Mouse (Mus musculus): ENCODE measurements around the gene Megf8. TPM values are rescaled to one million over a fixed set of nuclear protein-coding genes. Genes with fewer than 3 reads are reported as not detected.

The Megf8 gene
- total RNA-seq, 2 experiments from 2014 or later = 0.42 TPM; not detected in 1

DNA sequence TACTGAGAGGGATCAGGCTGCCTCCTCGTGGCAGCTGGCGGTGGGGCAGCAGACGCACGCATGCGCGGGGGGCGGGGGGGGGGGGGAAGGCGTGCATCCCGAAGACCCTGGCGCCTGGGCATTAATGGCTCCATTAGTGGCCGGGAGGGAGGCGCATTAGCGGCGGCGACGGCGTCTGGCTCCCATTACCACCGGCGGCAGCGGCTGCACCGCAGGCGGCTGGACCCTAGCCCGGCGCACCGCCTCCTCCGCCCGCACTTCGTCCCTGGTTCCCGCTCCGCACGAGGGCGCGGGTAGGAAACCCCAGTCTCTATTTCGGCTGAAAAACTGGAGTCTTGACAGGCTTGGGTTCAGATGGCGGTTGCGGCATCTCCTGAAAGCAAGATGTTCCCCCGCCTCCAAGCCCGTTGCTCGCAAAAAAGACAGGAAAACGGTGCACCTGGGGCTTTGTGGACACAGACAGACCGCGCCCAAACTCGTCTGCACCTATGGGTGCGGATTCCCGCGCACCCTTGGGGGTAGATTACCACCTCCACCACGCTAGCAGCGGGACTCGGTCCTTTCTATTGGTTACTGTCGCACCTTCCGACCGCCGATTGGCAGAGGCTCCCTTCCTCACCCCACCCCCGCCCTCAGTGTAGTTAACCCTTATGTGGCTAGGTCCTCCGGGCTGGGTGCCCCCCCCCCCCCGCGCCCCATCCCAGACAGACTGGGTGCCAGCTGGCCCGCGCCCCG, 38.5 kb upstream of the Megf8 start:
- ATAC-seq (replicated peaks; ENCODE audit: low FRiP score, poor library complexity, severe bottlenecking) = peak; percentile 55

DNA sequence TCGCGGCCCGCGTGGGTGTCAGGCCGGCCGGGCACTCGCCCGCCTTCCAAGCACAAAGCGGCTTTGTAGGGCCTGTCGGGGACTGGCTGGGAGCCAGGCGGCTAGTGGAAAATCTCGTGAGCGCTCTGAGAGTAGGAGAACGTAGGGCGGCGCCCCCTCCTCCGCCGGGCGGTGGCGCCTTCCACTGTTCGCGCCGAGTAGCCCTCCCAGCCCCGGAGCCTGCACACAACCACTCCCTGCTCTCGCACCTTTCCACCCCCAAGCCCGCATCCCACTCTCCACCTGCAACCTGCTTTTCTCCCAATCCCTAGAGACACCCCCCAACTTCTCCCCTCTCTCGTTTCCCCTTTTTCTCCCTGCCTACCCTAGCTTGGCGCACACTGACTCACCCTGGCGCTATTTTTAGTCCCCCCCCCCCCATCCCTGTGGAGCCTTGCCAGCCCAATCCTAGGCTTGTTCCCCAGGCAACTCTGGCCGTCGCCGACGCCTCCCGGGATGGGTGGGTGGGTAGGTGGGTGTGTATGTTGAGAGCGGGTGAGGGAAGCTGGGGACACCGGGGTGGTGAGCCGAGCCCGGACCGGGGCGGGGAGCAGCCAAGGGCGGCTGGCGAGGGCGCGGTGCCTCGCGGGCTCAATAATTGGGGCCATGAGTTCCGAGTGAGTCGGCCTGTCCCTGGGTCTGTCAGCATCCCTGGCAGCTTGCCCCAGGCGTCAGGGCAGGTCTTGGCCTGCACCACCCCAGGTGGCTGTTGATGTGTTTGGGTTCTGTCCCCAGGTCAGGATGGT, 37.7 kb upstream of the Megf8 start:
- 0 out of 2 replicates have a peak, but pooled peaks have one; percentile 12 for ATAC-seq (replicated peaks; ENCODE audit: low FRiP score, poor library complexity, severe bottlenecking)

DNA sequence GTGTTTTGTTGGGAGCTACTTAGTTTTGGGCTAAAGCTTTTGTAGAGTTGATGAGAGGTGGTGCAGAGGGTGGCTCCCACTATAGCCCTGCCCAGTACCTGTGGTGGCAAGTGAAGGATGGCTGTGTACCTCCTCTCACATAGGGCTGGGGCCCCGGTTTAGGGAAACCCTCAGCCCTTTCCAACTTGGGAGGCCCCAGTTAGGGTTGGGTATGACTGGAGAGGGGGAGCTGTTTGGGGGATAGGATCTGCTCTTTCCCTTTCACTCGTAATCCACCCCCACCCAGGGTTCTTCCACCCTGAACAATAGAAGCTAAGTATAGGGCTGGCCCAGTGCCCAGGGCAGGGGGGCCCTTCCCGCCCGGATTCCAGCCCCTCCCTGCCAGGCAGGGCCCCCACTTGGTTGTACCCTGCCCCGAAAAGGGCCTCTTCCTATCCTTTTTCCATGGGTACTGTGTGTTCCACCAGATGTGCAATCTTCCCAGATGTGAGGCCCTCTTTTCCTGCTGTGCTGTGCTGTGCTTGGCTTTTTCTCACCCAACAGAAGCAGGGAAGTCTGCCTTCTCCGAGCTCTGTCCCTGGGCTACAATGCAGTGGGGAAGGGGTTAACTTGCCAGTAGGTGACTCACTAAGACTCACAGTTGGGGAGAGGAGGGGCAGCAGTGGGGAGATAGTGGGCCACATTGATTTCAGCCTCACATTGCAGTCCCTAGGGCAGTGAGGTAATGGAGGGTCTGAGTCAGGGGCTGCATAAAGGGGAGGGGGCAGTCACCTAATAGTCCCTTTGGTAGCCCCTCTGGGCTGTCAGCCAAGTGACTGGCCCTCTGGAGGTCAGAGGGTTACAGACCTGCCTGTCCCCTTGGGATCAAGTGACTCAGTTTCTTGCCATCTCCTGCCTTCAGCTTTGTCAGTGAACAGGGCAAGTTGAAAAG, 36.8 kb upstream of the Megf8 start:
- no peak for ATAC-seq (replicated peaks; ENCODE audit: low FRiP score, poor library complexity, severe bottlenecking)

DNA sequence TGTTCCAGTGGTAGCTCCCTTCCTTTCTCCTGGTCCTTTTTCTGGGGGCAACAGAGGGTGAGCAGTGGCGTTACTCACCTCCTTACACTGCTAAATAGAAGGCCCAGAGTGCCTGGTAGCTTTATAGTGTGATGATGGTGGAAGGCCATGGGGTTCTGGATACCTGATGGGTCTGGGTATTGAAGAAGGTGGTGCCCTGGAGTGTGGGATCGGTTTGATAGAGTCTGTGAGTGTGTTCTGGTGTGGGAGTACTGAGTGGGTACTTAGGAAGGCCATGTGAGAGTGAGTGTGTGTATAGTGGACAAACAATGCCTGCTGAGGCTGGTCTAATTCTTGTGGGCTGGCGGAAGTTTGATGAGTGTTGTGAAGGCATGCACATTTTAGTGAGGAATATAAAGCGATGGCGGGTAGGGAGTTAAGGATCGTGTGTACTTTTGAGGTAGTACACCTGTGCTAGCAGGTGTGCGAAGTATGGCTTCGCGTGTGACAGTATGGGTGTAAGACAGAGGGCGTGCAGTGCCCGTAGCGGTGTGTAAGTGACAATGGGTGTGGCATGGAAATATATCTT, 35.7 kb upstream of the Megf8 start:
- peak; percentile 56 for ATAC-seq (replicated peaks; ENCODE audit: low FRiP score, poor library complexity, severe bottlenecking)

DNA sequence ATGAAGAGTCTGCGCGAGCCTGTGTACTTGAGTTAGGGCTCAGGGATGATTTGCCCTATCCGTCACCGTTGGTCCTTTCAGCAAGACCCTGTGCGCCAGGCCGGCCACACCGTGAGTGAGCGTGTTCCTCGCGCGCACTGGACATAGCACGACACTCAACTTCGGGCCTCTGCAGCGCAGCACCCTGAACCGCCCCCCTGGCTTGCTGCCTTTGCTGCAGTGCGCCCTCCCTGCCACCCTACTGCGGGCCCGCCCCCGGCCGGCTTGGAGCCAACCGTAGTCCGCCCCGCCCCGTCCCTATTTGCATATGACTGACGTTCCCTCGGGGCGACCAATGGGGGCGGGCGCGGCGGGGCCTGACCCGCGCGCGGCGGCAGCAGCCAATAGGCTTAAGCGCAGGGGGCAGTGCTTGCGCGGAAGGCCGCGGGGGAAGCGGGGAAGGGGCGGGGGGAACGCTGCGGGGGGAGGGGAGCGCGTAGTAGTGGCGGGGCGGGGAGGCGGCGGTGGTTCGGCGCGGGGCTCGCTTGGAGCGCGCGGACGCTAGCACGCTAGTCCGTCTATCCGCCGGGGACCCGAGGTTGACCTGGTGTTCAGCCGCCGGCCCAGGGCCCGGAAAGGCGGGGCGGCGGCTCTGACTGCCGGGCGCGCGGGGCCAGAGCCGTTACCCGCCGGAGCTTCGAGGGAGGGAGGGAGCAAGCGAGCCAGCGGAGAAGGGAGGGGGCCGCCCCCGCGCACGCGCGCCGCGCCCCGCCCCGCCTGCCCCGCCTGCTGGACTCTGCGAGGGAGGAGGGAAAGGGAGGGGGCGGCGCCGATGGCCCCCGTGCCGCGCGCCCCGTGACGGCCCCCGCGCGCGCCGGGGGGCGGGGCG, 35.0 kb upstream of the Megf8 start:
- ATAC-seq (replicated peaks; ENCODE audit: low FRiP score, poor library complexity, severe bottlenecking) = peak; percentile 75

DNA sequence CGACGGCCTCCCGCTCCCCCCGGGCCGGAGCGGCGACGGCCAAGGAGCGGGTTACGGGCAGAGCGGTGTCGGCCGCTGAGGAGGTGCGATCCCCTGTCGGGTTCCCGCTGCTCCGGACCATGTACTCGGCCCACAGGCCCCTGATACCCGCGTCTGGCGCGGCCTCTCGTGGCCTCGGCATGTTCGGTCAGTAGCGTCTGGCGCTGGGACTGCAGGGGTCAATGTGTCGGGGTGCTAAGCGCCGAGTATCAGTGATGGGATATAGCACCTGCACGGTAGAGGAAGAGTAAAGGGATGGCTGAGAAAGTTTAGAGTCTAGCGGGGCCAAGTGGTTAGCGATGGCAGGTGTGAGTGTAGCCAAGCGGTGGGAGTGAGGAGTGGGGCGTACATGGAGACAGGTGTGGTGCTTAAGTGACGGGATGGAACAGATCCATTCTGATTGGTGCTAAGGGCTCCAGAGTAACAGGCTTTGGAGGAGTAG, 34.2 kb upstream of the Megf8 start:
- ATAC-seq (replicated peaks; ENCODE audit: low FRiP score, poor library complexity, severe bottlenecking) = no peak

DNA sequence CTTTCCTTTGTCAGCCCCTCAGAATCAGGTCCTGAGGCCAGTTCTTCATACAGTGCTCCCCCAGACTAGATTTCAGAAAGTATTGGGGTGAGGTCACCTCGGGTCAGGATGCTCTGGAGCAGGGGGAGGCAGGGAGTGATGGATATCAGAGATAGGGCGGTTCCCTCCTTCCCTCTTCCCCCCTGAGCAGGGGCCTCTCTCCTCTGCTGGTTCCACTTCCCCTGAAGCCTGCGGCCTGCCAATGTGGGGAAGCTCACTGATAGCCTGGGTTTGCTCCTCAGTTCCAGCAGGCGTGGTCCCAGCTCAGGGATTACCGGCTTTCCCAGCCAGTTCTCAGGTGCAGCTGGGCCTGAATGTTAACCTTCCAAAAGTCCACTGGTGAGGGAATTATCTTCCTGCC, 33.3 kb upstream of the Megf8 start:
- no peak for ATAC-seq (replicated peaks; ENCODE audit: low FRiP score, poor library complexity, severe bottlenecking)

DNA sequence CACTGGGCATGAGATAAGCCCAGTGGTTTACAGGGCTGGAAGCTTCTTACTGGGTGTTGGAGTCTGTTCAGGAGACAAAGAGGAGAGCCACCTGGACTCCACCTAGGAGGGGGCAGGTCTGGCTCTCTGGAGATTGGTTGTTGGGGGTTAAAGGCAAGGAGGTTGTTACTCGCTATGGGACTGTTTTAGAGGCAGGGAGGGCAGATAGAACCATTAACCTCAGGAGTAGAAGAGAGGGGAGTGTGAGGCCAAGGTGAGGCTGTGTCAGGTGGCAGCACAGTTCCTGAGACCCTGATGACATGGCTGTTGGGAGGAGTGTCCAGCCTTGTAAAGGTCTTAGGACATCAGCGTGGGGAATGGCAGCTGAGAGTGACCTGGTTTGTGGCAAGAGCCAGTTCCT, 32.8 kb upstream of the Megf8 start:
- ATAC-seq (replicated peaks; ENCODE audit: low FRiP score, poor library complexity, severe bottlenecking) = no peak

DNA sequence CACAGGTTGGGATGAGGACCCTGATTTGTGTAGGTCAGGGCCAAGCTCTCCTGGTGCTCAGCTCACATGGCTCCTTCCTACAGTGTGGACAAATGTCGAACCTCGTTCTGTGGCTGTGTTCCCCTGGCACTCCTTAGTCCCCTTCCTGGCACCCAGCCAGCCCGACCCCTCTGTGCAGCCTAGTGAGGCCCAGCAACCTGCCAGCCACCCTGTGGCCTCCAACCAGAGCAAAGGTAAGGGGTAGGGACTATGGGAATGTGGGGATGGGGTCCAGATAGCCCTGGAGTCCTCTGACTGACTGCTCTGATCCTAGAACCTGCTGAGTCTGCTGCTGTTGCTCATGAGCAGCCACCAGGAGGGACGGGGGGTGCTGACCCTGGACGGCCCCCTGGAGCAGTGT, 32.2 kb upstream of the Megf8 start:
- no peak for ATAC-seq (replicated peaks; ENCODE audit: low FRiP score, poor library complexity, severe bottlenecking)

DNA sequence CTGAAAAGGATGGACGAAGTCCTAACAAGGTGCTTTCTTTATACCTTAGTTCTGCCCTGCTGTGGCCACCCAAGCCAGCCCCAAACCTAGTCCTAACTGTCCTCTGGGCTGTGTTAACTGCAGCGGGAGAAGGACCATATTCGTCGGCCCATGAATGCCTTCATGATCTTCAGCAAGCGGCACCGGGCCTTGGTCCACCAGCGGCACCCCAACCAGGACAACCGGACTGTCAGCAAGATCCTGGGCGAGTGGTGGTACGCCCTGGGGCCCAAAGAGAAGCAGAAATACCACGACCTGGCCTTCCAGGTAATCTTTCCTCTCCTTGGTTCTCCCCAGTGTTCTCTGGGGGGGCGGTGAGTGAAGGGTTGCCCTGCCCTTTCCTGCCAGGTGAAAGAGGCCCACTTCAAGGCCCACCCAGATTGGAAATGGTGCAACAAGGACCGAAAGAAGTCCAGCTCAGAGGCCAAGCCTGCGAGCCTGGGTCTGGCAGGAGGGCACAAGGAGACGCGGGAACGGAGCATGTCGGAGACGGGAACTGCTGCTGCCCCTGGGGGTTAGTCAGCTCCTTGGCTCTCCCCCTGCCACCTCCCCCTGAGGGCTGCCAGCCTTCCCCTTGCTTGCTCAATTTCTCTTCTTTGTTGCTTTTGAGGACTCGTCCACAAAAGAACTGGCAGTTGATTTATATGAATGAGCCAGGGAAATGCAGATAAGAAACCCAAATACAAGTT, 31.3 kb upstream of the Megf8 start:
- ATAC-seq (replicated peaks; ENCODE audit: low FRiP score, poor library complexity, severe bottlenecking) = no peak

DNA sequence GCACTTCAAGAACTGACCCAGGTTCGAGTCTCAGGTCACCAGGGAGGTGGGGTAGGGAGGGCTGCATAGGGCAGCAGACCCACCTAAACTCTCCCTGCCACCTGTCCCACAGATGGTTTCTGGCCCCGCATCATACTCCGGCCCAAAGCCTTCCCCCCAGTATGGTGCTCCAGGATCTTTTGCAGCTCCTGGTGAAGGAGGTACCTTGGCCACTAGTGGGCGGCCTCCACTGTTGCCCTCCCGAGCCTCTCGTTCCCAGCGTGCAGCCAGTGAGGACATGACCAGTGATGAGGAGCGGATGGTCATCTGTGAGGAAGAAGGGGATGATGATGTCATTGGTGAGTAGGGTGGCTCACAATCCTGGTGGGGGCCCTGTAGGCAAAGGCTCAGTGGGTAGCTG, 30.0 kb upstream of the Megf8 start:
- no peak for ATAC-seq (replicated peaks; ENCODE audit: low FRiP score, poor library complexity, severe bottlenecking)

DNA sequence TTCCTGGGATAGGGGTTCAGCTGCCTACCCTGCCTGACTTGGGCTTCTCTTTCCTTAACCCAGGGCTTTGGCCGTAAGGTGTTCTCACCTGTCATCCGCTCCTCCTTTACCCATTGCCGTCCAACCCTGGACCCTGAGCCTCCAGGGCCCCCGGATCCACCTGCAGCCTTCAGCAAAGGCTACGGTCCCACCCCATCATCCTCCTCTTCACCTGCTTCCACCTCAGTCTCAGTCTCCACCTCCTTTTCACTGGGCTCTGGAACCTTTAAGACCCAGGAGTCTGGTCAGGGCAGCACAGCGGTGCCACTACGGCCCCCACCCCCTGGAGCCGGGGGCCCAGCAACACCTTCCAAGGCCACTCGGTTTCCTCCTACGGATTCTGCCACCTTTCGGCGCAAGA, 29.0 kb upstream of the Megf8 start:
- ATAC-seq (replicated peaks; ENCODE audit: low FRiP score, poor library complexity, severe bottlenecking) = no peak

DNA sequence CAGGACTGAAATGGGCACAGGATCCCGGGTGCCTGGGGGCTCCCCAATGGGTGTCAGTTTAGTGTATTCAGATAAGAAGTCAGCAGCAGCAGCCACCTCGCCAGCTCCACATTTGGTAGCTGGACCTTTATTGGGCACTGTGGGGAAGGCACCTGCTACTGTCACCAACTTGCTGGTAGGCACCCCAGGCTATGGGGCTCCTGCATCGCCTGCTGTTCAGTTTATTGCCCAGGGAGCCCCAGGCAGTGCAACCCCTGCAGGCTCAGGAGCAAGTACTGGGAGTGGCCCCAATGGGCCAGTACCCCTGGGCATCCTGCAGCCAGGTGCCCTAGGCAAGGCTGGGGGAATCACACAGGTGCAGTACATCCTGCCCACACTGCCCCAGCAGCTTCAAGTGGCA, 28.2 kb upstream of the Megf8 start:
- ATAC-seq (replicated peaks; ENCODE audit: low FRiP score, poor library complexity, severe bottlenecking) = no peak

DNA sequence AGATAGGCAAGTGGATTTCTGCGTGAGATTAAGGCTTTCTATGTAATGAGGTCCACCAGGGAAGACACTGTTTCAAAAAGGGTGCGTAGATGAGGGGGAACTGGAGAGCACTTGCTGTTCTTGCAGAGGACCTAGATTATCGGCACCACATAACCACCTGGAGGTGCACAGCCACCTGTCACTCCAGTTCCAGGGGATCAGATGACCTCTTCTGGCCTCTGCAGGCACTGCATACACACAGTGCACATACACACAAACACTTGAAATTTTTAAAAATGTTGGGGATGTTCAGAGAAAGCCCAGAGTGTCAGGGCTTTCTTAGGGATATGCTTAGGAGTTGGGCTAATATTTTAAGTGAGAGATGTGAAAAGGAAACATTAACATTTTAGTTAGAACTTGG, 27.0 kb upstream of the Megf8 start:
- no peak for ATAC-seq (replicated peaks; ENCODE audit: low FRiP score, poor library complexity, severe bottlenecking)

DNA sequence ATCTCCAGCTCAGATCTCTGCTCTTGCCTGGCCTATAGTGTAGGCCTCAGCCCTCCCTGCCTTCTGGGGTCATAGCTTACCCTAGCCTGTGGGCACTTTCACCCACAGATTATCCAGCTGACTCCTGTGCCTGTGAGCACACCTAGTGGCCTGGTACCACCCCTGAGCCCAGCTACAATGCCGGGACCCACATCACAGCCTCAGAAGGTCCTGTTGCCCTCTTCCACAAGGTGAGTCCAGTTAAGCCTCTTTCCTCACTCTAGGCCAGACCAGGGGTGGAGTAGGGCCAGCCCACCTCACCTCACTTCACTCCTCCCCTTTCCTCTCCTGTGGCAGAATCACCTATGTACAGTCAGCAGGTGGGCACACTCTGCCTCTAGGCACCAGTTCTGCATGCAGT, 26.5 kb upstream of the Megf8 start:
- ATAC-seq (replicated peaks; ENCODE audit: low FRiP score, poor library complexity, severe bottlenecking) = no peak

DNA sequence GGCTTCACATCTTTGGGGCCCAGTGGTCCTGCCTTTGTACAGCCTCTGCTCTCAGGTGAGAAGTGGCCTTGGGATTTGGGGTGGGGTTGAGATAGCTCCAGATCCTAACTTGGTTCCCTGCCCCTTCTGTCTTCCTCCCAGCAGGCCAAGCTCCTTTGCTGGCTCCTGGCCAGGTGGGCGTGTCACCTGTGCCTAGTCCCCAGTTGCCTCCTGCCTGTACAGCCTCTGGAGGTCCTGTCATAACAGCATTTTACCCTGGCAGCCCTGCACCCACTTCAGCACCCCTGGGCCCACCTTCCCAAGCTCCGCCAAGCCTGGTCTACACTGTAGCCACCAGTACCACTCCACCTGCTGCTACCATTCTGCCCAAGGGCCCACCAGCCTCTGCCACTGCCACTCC, 26.1 kb upstream of the Megf8 start:
- ATAC-seq (replicated peaks; ENCODE audit: low FRiP score, poor library complexity, severe bottlenecking) = no peak

DNA sequence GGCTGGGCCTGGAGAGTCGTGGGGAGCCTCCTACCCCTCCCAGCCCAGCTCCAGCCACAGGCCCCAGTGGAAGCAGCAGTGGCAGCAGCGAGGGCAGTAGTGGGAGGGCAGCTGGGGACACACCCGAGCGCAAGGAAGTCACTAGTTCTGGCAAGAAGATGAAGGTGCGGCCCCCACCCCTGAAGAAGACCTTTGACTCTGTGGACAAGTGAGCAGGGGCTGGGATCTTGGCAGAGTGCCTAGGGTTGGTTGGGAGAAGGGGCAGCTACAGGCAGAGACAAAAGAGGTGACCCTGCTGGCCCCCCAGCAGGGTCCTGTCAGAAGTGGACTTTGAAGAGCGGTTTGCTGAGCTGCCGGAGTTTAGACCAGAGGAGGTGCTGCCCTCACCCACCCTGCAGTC, 24.9 kb upstream of the Megf8 start:
- no peak for ATAC-seq (replicated peaks; ENCODE audit: low FRiP score, poor library complexity, severe bottlenecking)

DNA sequence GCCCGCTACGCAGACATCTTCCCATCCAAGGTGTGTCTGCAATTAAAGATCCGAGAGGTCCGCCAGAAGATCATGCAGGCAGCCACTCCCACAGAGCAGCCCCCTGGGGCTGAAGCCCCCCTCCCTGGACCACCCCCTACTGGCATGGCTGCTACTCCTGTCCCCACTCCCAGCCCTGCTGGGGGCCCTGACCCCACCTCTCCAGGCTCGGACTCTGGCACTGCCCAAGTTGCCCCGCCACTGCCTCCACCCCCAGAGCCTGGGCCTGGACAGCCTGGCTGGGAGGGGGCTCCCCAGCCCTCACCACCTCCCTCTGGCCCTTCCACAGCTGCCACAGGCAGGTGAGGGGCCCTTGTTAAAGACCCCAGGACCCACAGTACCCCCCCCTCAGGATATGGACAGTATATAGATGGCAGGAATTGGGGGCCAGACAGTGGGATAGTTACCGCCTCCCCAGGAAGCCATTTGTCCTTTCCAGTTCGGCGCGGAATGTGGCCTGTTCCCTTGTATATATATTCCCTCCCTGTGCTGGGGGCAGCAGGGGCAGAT, 23.7 kb upstream of the Megf8 start:
- no peak for ATAC-seq (replicated peaks; ENCODE audit: low FRiP score, poor library complexity, severe bottlenecking)

Data from erythroid progenitor cell, adult 5-6 weeks (primary cell).